Mouse (Mus musculus): ENCODE results near the gene Btg4. TPM values are rescaled to one million over a fixed set of nuclear protein-coding genes. Genes with fewer than 3 reads are reported as not detected.

The Btg4 gene
- polyA plus RNA-seq, 1 experiment from 2014 or later, result not detected

DNA sequence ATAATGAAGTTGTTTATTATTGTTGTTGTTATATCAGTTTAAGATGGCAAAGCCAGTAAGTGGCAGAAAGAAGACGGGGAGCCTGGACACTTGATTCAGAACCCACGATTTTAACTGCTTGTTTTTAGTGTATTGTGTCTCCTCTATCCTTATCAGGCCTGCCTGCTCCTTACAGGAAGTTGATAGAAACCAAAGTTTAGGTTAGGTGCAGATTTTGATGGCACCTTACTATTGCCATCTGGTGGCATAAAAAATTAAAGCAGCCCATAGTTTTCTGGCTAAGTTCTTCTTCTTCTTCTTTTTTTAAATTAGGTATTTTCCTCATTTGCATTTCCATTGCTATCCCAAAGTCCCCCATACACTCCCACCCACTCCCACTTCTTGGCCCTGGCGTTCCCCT, 8.5 kb upstream of the Btg4 start:
- Histone ChIP-seq H3K9me3 (replicated peaks) (no peaks in the 10 kb centered on the region), H3K27ac (replicated peaks) (no peak overlapping the region), H3K4me3 (no peak overlapping the region), H3K4me1 (no peaks in the 10 kb centered on the region), H3K27me3 (ENCODE audit: low read depth, poor library complexity, severe bottlenecking) (no peaks in the 10 kb centered on the region), H3K36me3 (no peaks in the 10 kb centered on the region)
- no peak for DNase-seq (ENCODE audit: low spot score)
- 78% methylated on average over 3 of the region's 3 CpGs for WGBS

- no peak for DNase-seq (ENCODE audit: low spot score)
- H3K27ac ChIP-seq (replicated peaks), result no peak overlapping the region
- no peaks in the 10 kb centered on the region for H3K36me3 ChIP-seq
- no peaks in the 10 kb centered on the region for H3K9me3 ChIP-seq (replicated peaks)
- H3K27me3 ChIP-seq (ENCODE audit: low read depth, poor library complexity, severe bottlenecking), result no peaks in the 10 kb centered on the region
- H3K4me1 ChIP-seq, result no peaks in the 10 kb centered on the region
- H3K4me3 ChIP-seq, result no peak overlapping the region
- WGBS, result 83% methylated on average over 3 of the region's 3 CpGs
Measured at GRCm38 (mm10) chr9:51056360-51057324, 4.1 kb upstream of the Btg4 start.

DNA sequence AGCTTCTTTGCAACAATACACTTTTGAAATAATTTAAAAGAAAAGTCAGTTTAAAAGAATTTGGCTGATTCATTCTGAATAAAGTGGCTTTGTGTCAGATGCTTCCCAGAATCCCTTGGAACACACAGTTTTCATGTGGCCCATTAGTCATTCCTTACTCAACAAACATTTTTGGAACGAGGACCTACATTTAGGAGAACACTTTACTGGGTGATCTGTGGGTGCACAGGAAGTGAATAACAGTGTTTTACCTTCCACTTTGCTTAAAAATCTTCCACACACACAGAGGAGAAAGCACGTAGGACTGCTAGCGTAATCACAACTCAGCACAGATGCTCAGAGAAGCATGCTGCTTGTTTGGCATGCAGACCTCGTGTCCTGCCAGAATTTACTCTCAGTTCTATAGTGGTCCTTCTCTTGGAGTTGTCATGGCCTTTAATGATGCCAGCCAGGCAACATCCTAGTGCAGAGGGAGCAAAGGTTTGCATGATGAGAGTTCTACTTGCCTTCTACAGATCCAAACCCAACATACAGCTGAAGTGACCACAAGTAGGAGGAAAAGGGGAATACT, 1.7 kb upstream of the Btg4 start:
- 83% methylated on average over 4 of the region's 4 CpGs for WGBS
- Histone ChIP-seq H3K27me3 (ENCODE audit: low read depth, poor library complexity, severe bottlenecking) (no peaks in the 10 kb centered on the region), H3K36me3 (no peaks in the 10 kb centered on the region), H3K9me3 (replicated peaks) (no peaks in the 10 kb centered on the region), H3K4me1 (no peaks in the 10 kb centered on the region), H3K27ac (replicated peaks) (no peak overlapping the region), H3K4me3 (no peak overlapping the region)
- no peak for DNase-seq (ENCODE audit: low spot score)

DNA sequence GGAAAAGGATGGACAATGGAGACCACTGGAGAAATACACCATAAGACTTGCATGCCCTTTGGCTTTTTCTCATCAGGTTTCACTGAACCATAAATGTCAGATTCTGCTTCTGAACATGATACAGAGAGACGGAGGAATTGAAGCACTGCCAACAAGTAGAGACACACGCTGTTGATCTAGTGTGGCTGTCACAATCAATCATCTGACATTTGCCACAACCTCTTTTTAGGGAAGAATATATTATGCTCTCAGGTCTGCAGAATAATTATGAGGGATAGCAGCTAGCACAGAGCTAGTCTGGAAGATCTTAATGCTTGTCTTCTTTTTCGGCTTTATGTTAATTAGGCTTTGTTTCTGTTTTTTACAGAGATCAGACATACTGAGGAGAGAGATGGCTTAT, 7.5 kb downstream of the Btg4 start:
- Histone ChIP-seq H3K27me3 (ENCODE audit: low read depth, poor library complexity, severe bottlenecking) (no peaks in the 10 kb centered on the region), H3K4me1 (no peaks in the 10 kb centered on the region), H3K4me3 (no peak overlapping the region), H3K9me3 (replicated peaks) (no peaks in the 10 kb centered on the region), H3K27ac (replicated peaks) (no peak overlapping the region), H3K36me3 (no peaks in the 10 kb centered on the region)
- no peak for DNase-seq (ENCODE audit: low spot score)
- 88% methylated on average over 3 of the region's 3 CpGs for WGBS

- Histone ChIP-seq H3K4me1 (peaks cover 4% of the 10 kb centered on the region), H3K27me3 (ENCODE audit: low read depth, poor library complexity, severe bottlenecking) (peaks cover 11% of the 10 kb centered on the region; the same call in 1 of the 2 replicates), H3K27ac (replicated peaks) (no peak overlapping the region), H3K36me3 (no peaks in the 10 kb centered on the region), H3K4me3 (no peak overlapping the region), H3K9me3 (replicated peaks) (no peaks in the 10 kb centered on the region)
- no peak for DNase-seq (ENCODE audit: low spot score)
- 87% methylated on average over 4 of the region's 4 CpGs for WGBS
Measured at GRCm38 (mm10) chr9:51070801-51071200, 10.1 kb downstream of the Btg4 start.

GRCm38 (mm10) chr9:51075780-51076179, 15.1 kb downstream of the Btg4 start:
- Histone ChIP-seq H3K9me3 (replicated peaks) (no peaks in the 10 kb centered on the region), H3K4me3 (peak overlapping the region; percentile 60), H3K27ac (replicated peaks) (peak overlapping the region; percentile 13; the same call in 1 of the 2 replicates), H3K4me1 (peaks cover 20% of the 10 kb centered on the region), H3K27me3 (ENCODE audit: low read depth, poor library complexity, severe bottlenecking) (peaks cover 11% of the 10 kb centered on the region; the same call in 1 of the 2 replicates), H3K36me3 (no peaks in the 10 kb centered on the region)
- DNase-seq (ENCODE audit: low spot score), result no peak
- 22% methylated on average over 3 of the region's 3 CpGs for WGBS

DNA sequence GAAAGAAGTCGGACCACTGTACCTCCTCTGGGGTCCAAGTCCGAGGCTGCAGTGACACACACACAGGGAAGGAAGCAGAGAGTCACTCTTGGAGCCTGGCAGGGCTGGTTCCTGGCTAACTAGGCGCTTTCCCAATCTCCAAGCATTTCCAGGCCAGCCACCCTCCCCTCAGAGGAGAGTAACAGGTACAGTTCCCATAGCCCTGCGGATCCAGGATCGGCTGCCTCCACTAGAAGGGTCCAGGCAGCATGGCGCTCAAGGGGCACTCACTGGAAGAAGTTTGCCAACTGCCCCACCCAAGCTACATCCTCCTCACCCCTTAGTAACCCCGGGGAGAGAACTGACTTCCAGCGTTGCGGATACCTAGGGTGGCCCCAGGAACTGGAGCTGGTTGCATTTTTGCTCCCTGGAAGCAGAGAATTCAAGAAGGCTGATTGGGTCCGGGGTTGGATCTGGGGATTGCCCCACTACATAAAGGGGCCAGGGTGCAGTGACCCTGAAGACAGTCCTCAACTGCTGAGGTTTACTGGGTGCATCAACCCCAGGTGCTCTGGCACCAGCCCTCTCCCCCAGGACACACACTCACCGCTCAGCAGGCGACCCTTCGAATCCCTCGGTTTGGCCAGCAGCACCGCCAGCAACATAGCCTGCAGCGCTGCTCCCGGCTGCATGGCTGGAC, 15.7 kb downstream of the Btg4 start:
- peaks cover 20% of the 10 kb centered on the region for H3K4me1 ChIP-seq
- H3K27ac ChIP-seq (replicated peaks), result peak overlapping the region; percentile 65
- peak overlapping the region; percentile 60 for H3K4me3 ChIP-seq
- peak; percentile 35 for DNase-seq (ENCODE audit: low spot score)
- H3K27me3 ChIP-seq (ENCODE audit: low read depth, poor library complexity, severe bottlenecking), result peaks cover 11% of the 10 kb centered on the region; the same call in 1 of the 2 replicates
- H3K9me3 ChIP-seq (replicated peaks), result no peaks in the 10 kb centered on the region
- no peaks in the 10 kb centered on the region for H3K36me3 ChIP-seq
- under 1% methylated on average over 17 of the region's 17 CpGs for WGBS

- Histone ChIP-seq H3K9me3 (replicated peaks) (no peaks in the 10 kb centered on the region), H3K4me3 (peak within 1 kb of the TSS; percentile 60), H3K4me1 (peaks cover 20% of the 10 kb centered on the region), H3K36me3 (no peaks in the 10 kb centered on the region), H3K27ac (replicated peaks) (peak within 1 kb of the TSS; percentile 65), H3K27me3 (ENCODE audit: low read depth, poor library complexity, severe bottlenecking) (peaks cover 11% of the 10 kb centered on the region; the same call in 1 of the 2 replicates)
- DNase-seq (ENCODE audit: low spot score), result peak; percentile 72
- under 1% methylated on average over 14 of the region's 14 CpGs for WGBS
Measured at GRCm38 (mm10) chr9:51076979-51077315, 16.2 kb downstream of the Btg4 start, which contains the start of gene Layn. Gene Layn (minus strand): TSS chr9:51077094.

GRCm38 (mm10) chr9:51081614-51082013, 20.9 kb downstream of the Btg4 start:
- Histone ChIP-seq H3K4me1 (peaks cover 8% of the 10 kb centered on the region), H3K4me3 (no peak overlapping the region), H3K27me3 (ENCODE audit: low read depth, poor library complexity, severe bottlenecking) (no peaks in the 10 kb centered on the region), H3K36me3 (no peaks in the 10 kb centered on the region), H3K9me3 (replicated peaks) (no peaks in the 10 kb centered on the region), H3K27ac (replicated peaks) (no peak overlapping the region)
- no peak for DNase-seq (ENCODE audit: low spot score)
- 86% methylated on average over 5 of the region's 5 CpGs for WGBS

- DNase-seq (ENCODE audit: low spot score), result no peak
- Histone ChIP-seq H3K36me3 (no peaks in the 10 kb centered on the region), H3K4me1 (no peaks in the 10 kb centered on the region), H3K4me3 (no peak overlapping the region), H3K9me3 (replicated peaks) (no peaks in the 10 kb centered on the region), H3K27me3 (ENCODE audit: low read depth, poor library complexity, severe bottlenecking) (no peaks in the 10 kb centered on the region), H3K27ac (replicated peaks) (no peak overlapping the region)
- WGBS, result 77% methylated on average over 5 of the region's 5 CpGs
Measured at GRCm38 (mm10) chr9:51093697-51094096, 33.0 kb downstream of the Btg4 start.

GRCm38 (mm10) chr9:51096306-51096705, 35.6 kb downstream of the Btg4 start:
- Histone ChIP-seq H3K9me3 (replicated peaks) (no peaks in the 10 kb centered on the region), H3K27ac (replicated peaks) (no peak overlapping the region), H3K4me3 (no peak overlapping the region), H3K27me3 (ENCODE audit: low read depth, poor library complexity, severe bottlenecking) (peaks cover 11% of the 10 kb centered on the region), H3K36me3 (no peaks in the 10 kb centered on the region), H3K4me1 (no peaks in the 10 kb centered on the region)
- WGBS, result 60% methylated on average over 2 of the region's 2 CpGs
- no peak for DNase-seq (ENCODE audit: low spot score)

DNA sequence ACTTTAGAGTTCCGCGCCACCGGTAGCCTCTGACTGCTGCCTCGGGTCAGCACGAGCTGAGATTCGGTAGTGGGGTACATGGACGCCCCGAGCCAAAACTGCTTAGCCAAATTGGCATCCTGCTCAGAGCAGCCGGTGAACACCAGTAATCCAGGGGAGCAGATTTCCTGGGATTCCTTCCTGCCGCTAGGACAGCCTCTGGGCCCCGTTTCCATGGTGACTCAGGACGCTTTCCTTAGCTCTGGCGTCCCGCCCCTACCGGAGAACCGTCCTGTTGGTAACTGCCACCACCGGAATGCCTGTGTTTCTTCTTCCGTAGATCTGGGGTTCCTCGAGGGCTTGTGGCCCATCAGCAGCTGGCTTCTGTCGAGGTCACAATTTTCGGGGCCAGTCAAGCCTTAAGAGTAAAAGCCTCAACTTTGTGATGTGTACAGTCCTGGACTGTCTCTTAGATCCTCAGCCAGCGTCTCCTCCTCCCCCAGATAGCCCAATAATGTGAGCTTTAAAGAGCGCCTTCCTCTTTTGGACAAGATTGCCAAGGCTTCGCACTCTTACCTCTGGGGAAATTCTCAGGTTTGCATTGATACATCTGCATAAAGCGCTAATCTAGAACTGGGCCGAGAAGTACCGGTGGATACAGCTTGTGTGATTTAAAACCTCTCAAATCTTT, 41.2 kb downstream of the Btg4 start, which contains the start of gene 4833427G06Rik:
Gene 4833427G06Rik, minus strand, starts transcription at position 323 of the 670 bp plus-strand sequence.
- H3K4me1 ChIP-seq, result peaks cover 24% of the 10 kb centered on the region
- peak; percentile 77 for DNase-seq (ENCODE audit: low spot score)
- H3K36me3 ChIP-seq, result no peaks in the 10 kb centered on the region
- H3K27ac ChIP-seq (replicated peaks), result no peak within 1 kb of the TSS
- peaks cover 42% of the 10 kb centered on the region for H3K27me3 ChIP-seq (ENCODE audit: low read depth, poor library complexity, severe bottlenecking)
- no peaks in the 10 kb centered on the region for H3K9me3 ChIP-seq (replicated peaks)
- peak within 1 kb of the TSS; percentile 42 for H3K4me3 ChIP-seq
- WGBS, result 9% methylated on average over 27 of the region's 27 CpGs

Data from midbrain, embryonic 10.5 days (tissue).